Mouse (Mus musculus) cerebellum, adult (tissue): Measurements from ENCODE around the gene Csnk1g2.

ENCODE experiments used
- ATAC-seq: cut with Nextera tagmentation; 2 replicates; pipeline ENCODE4 v1.9.2; 2017; ENCODE audit warnings: mild to moderate bottlenecking, moderate library complexity, mixed read lengths; ENCODE audit not compliant: insufficient number of reproducible peaks, low FRiP score, low TSS enrichment

Csnk1g2 gene

DNA sequence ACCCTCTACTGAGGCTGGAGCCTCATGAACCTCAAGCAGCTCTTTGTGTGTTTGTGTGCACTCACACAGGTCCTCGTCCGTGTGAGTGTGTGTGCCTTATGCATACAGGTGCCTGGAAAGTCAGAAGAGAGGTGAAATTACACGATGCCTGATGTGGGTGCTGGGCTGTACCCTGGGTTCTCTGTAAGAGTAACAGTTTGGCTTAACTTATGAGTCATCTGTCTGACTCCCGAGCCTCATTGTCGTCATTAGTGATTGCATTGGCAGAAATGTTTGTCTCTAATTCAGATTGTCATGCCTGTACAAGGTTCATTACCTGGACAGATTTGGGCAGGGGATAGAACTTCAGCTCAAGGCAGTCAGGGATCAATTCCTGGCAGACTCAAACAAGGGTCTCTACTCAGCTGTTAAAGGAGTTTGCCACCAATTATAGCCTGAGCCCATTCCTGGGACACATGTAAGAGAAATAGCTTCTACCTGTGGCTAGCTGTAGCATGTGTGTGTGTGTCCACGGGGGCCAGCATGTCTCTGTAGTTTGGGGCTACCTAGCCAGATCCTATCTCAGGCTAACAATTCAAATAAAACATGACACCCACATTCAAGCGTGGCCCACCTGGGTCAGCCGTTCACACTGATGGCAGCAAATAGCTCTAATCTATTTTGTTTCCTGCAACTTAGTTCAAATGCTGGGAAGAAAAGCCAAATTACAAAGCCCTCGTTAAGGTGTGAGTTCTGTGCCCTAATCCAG lies 54.7 kb downstream of the Csnk1g2 start:
- ATAC-seq: no peak

DNA sequence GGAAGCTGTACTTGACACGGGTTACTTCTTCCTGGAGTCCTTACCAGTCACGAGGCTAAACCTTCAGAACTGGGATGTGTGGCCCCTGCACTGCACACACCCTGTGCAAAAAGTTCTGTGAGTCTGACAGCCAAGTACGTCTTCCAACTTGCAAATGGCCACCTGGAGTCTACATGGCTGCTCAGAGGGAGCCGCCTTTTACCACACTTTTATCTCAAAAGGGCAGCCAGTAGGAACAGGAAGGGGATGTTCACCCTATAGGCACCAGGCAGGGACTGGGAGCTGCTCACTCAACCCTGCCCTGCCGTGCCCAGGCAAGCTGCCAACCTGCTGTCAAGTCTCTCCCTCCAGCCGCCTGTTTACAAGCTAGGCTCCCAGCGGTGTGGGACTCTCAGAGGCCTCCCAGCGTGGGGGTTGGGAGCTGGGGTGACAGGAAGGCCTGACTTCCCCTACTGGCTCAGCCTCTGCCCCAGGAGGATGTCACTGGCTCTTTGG lies 55.4 kb downstream of the Csnk1g2 start, which contains the start of gene Mknk2:
Gene Mknk2, minus strand, starts transcription at position 171 of the 495 bp plus-strand sequence.
- peak; percentile 5; the same call in 1 of the 2 replicates for ATAC-seq

DNA sequence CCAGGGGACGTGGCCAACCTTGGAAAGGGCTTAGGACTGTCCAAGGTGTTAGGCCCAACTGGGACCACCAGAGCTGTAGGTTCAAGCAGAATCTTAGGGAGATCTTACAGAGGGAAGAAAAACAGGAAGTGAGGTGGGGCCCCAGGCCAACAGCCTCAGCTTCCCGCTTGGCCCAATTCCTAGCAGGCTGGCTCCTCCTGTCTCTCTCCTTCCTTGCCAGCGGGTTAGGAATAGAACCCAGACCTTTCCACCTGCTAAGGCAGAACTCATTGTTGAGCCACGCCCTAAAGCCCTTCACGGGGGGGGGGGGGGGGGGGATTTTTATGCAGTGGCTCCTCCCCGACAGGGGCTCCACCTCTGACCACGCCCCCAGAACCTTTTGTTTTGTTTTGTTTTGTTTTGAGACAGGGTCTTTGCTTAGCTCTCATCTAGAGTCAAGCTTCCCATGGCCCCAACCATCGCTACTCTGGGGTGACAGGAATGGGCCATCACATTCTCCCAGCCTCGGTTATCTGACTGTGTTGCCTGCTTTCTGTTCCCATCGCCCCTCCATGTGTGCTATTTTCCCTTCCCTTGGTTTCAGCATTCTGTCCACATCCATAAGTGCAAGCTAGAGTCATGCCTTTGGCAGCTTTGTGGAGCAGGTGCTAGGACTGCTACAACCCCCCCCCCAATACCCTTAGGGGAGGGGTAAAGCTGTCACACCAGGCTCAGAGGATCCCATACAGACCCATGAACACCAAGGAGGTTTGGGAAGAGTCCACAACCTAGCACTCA lies 56.2 kb downstream of the Csnk1g2 start:
- no peak for ATAC-seq

DNA sequence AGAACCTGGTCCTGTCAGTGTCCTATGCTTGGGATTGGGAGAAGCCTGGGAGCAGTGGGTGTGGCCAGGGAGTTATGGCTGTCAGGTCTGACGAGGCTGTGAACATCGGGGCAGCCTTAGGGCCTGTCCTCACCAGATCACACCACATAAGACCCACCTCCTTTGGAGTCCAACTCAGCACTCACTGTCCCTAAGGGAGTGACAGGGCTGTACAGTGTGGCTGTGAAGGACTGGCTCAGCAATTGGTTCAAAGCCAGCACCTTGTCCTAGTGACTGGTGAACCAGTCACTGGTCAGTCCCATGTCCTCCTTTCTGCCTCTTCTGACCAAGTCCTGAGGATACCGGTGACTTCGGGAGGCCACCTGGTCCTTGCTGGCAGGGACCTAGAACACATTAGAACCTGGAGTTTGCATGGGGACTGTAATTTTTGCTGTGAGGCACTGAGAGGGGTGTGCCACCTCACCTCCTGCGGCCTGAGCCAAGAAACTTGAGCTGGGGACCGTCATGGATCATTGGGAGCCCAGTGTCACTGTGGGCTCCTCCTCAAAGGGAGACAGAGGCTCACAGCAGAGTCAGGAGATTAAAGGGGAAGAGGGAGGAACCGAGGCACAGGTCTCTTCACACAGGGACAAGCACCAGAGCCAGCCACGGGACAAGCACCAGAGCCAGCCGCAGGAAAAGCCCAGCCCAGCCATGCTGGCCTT lies 57.1 kb downstream of the Csnk1g2 start:
- no peak for ATAC-seq

DNA sequence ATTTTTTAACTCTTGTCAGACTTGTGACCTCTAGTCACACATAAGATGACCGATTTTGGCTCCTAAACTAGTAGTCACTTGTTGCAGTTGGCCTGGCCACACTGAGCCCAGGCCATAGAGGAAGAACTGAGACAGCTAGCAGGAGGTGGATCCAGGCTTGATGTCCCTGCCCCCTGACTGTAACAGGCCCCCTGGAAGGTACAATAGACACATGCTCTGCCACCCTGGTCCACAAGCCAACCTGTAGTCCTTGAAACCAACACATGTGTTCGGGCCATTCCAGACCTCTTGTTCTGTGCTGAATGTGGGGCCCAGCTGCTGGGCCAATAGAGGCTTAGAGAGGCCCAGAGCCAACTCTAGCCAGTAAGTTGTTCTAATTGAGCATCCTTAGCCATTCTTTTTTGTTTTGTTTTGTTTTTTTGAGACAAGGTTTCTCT lies 57.6 kb downstream of the Csnk1g2 start:
- no peak for ATAC-seq

DNA sequence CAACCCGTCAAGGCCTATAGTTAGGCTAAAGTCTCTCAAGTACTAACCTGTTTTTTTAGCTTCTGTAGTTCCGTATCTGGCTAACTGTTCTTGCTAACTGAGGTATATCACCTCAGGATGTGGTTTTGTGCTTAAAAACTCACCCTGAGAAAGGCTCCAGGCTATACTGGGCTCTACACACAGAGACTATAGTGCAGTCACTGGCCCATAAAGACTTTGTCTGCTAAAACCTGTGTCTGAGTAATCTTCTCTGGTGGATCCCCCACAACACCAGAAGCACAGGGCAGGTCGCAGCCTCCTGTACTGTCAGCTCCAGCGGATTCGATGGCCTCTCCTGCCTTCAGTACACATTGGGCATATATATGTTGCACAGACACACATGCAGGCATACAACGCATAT lies 59.4 kb downstream of the Csnk1g2 start:
- ATAC-seq: no peak

DNA sequence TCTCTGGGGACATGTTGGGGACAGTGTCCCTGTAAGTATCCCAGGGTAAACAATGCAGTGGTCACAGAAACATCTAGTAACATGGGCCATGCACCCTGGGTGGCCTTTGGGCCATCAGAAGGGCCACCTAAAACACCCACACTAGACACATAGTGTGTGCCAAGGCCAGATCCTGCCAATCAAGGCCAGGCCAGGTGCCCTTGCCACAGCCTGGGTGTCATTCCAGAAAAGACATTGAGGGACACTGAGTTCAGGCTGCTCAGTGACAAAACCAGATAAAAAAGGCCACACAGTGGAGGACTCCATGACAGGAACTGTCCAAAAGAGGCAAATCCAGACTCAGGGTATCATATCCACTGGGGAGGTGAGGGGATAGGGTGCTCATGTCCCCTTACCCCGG lies 61.0 kb downstream of the Csnk1g2 start:
- no peak for ATAC-seq

DNA sequence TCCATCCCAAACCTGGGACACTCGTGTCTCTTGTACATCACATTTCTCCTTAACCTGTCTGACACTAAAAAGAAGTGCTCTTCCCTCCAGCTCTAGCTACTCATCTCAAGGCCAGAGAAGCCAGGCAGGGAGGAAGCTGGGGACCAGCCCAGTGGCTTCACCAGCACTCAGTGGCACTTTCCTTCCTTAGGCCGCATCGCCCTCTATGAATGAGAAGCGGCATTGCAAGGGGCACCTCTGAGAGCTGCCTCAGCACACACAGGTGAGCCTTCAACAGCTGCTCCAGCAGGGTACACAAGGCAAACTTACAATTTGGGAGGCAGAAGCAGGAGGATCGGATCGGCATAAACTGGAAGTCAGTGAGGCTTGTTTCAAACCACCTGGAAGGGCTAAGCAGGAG lies 61.6 kb downstream of the Csnk1g2 start:
- no peak for ATAC-seq

DNA sequence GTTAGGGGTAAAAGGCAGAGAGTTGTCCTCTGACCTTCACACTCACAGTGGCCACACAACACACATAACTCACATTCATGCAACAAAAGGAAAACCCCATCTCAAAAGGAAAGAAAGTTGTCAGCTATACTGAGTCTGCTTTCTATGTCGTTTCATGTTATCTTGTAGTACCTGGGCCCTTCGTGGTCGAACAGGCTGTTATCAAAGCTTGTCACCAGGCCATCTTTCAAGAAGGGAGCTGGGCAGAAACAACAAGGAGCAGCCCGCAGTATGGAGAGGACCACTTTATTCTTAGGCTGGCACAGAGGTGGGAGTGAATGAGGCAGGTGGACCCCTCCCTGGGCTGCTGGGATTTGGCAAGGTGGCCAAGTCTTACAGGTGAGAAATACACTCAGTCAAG lies 62.3 kb downstream of the Csnk1g2 start:
- ATAC-seq: no peak

DNA sequence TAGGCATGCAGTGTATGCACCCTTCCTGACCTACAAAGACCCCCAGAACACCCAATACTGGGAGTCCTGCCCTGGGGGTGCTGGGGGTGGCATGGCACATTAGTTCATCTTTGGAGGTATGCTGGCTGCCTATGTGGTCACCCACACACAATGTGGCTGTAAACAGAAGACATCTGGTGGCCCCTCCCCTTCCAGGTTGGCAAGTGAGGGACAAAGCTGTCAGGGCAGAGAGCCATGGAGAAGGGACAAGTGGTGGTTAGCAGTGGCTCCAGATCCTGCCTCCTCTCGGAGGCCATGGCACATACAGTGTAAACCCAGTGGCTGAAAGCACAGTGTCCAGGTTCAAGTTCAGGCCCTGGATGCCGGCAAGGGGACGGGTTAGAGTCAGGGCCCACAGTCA lies 64.0 kb downstream of the Csnk1g2 start:
- no peak for ATAC-seq

DNA sequence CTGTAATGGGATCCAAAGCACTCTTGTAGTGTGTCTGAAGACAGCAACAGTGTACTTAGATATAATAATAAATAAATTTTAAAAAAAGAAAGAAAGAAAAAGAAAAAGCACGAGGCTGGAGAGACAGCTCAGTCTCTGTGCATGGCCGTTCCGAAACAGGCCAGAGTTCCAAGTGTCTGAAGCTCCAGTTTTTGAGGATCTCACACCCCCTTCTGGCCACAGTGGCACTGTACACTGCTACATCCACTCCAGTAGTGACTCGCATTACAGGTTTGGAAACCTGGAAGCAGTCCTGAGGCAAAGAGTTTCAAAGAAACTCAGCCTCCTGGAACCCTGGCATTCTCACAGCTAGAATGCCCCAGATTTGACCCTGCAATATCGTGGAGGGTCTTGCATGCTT lies 65.2 kb downstream of the Csnk1g2 start:
- no peak for ATAC-seq
